Mouse (Mus musculus) left cerebral cortex, adult 18-20 months (tissue): Measurements from ENCODE around the gene Twf1. TPM values are rescaled to one million over a fixed set of nuclear protein-coding genes. Genes with fewer than 3 reads are reported as not detected.

Source experiments
- total RNA-seq, 2 experiments: library from RNA; stranded (reverse); gene quantifications; 2 replicates each; pipeline ENCODE4 v1.2.3; 2021

Gene Twf1
- total RNA-seq, 2 experiments from 2014 or later = 40.5 to 41.0 TPM

Other genes starting within 250 kb of the Twf1 start
- gene Adamts20, start 124.5 kb downstream of the Twf1 start, total RNA-seq = 1 to 10 TPM; 6.3 to 7.3 TPM
- gene Pus7l, start 46.3 kb downstream of the Twf1 start, total RNA-seq = 1 to 10 TPM; 2.4 to 3.0 TPM
- gene Irak4, start 46.2 kb downstream of the Twf1 start, total RNA-seq = 1 to 10 TPM; 1.3 to 1.4 TPM
- 1 to 10 TPM; 5.8 to 7.2 TPM for gene Tmem117, start 39.3 kb upstream of the Twf1 start, total RNA-seq